Mouse (Mus musculus) E14TG2a.4 (cell line): ENCODE data around the gene Hadha.

ENCODE experiments used
- H3K27me3 ChIP-seq: 2 replicates; pipeline ENCODE4 v1.6.1; 2014; ENCODE audit warnings: low read length, control low read depth; ENCODE audit not compliant: insufficient read depth
- H3K36me3 ChIP-seq: 2 replicates; pipeline ENCODE4 v1.6.1; 2014; ENCODE audit warnings: low read length, control low read depth; ENCODE audit not compliant: insufficient read depth
- H3K4me1 ChIP-seq: replicated peaks from 2 replicates; pipeline ENCODE4 v1.6.1; 2014; ENCODE audit warnings: low read depth, low read length, control low read depth
- H3K4me3 ChIP-seq: replicated peaks from 2 replicates; pipeline ENCODE4 v1.5.1; 2014; ENCODE audit warnings: mild to moderate bottlenecking, low read length
- H3K9me3 ChIP-seq: 2 replicates; pipeline ENCODE4 v1.6.1; 2014; ENCODE audit warnings: low read length, control low read depth
- CTCF ChIP-seq: conservative IDR thresholded peaks from 2 replicates; pipeline ENCODE4 v1.5.1; 2014; ENCODE audit warnings: low read length
- NANOG ChIP-seq: IDR thresholded peaks from 2 replicates; pipeline ENCODE4 v1.6.1; 2014; ENCODE audit warnings: borderline replicate concordance, low read length, mixed read lengths
- POU5F1 ChIP-seq: IDR thresholded peaks from 2 replicates; pipeline ENCODE4 v1.6.1; 2014; ENCODE audit warnings: low read length, borderline replicate concordance

Hadha gene

GRCm38 (mm10) chr5:30154474-30155394 is at the start of gene Hadha, which contains the start of gene Hadhb:
Hadha (minus strand) TSS chr5:30155162.
Hadhb (plus strand) TSS chr5:30155248.
- no peaks in the 10 kb centered on the region for H3K27me3 ChIP-seq
- H3K36me3 ChIP-seq, result 0 out of 2 replicates have a peak, but pooled peaks cover 3% of the 10 kb centered on the region
- no peaks in the 10 kb centered on the region for H3K9me3 ChIP-seq
- peak within 1 kb of the TSS; percentile 99 for H3K4me3 ChIP-seq
- H3K4me1 ChIP-seq, result peaks cover 23% of the 10 kb centered on the region
- TF ChIP-seq POU5F1, result no peak
- TF ChIP-seq CTCF, result no peak
- TF ChIP-seq NANOG, result no peak

GRCm38 (mm10) chr5:30204441-30204840 is 49.5 kb upstream of the Hadha start:
- Histone ChIP-seq H3K4me3 (no peak overlapping the region), H3K36me3 (no peaks in the 10 kb centered on the region), H3K27me3 (peaks cover 2% of the 10 kb centered on the region; the same call in 1 of the 2 replicates), H3K9me3 (no peaks in the 10 kb centered on the region), H3K4me1 (peaks cover 28% of the 10 kb centered on the region)
- TF ChIP-seq POU5F1 (no peak), NANOG (no peak)

GRCm38 (mm10) chr5:30203216-30203885 is 48.4 kb upstream of the Hadha start:
- H3K27me3 ChIP-seq, result peaks cover 2% of the 10 kb centered on the region; the same call in 1 of the 2 replicates
- H3K9me3 ChIP-seq, result no peaks in the 10 kb centered on the region
- no peaks in the 10 kb centered on the region for H3K36me3 ChIP-seq
- peak overlapping the region; percentile 41; the same call in 1 of the 2 replicates for H3K4me3 ChIP-seq
- TF ChIP-seq NANOG (no peak), POU5F1 (no peak), CTCF (no peak)
- H3K4me1 ChIP-seq, result peaks cover 33% of the 10 kb centered on the region

- TF ChIP-seq NANOG (no peak), POU5F1 (no peak), CTCF (no peak)
- no peaks in the 10 kb centered on the region for H3K36me3 ChIP-seq
- no peak overlapping the region for H3K4me3 ChIP-seq
- H3K4me1 ChIP-seq, result peaks cover 45% of the 10 kb centered on the region
- H3K27me3 ChIP-seq, result peaks cover 2% of the 10 kb centered on the region; the same call in 1 of the 2 replicates
- H3K9me3 ChIP-seq, result no peaks in the 10 kb centered on the region
These were observed 47.3 kb upstream of the Hadha start for GRCm38 (mm10) chr5:30202221-30202620.

- H3K4me1 ChIP-seq, result peaks cover 50% of the 10 kb centered on the region
- no peak overlapping the region for H3K4me3 ChIP-seq
- H3K36me3 ChIP-seq, result no peaks in the 10 kb centered on the region
- H3K27me3 ChIP-seq, result peaks cover 2% of the 10 kb centered on the region; the same call in 1 of the 2 replicates
- H3K9me3 ChIP-seq, result no peaks in the 10 kb centered on the region
- no peak for TF ChIP-seq POU5F1
- TF ChIP-seq NANOG, result no peak
- TF ChIP-seq CTCF, result peak; percentile 26
These were observed 46.6 kb upstream of the Hadha start for GRCm38 (mm10) chr5:30201521-30201920.

GRCm38 (mm10) chr5:30198257-30198656 is 43.3 kb upstream of the Hadha start:
- TF ChIP-seq POU5F1 (no peak), CTCF (no peak), NANOG (no peak)
- no peaks in the 10 kb centered on the region for H3K9me3 ChIP-seq
- no peaks in the 10 kb centered on the region for H3K27me3 ChIP-seq
- H3K4me3 ChIP-seq, result peak overlapping the region; percentile 59
- peaks cover 43% of the 10 kb centered on the region for H3K4me1 ChIP-seq
- H3K36me3 ChIP-seq, result no peaks in the 10 kb centered on the region

GRCm38 (mm10) chr5:30195340-30195739 is 40.4 kb upstream of the Hadha start:
- Histone ChIP-seq H3K27me3 (no peaks in the 10 kb centered on the region), H3K4me3 (no peak overlapping the region), H3K4me1 (peaks cover 40% of the 10 kb centered on the region), H3K36me3 (no peaks in the 10 kb centered on the region), H3K9me3 (no peaks in the 10 kb centered on the region)
- TF ChIP-seq POU5F1 (no peak), CTCF (no peak), NANOG (no peak)

- no peak overlapping the region for H3K4me3 ChIP-seq
- H3K9me3 ChIP-seq, result no peaks in the 10 kb centered on the region
- H3K4me1 ChIP-seq, result peaks cover 25% of the 10 kb centered on the region
- no peaks in the 10 kb centered on the region for H3K27me3 ChIP-seq
- H3K36me3 ChIP-seq, result peaks cover 9% of the 10 kb centered on the region
- TF ChIP-seq POU5F1 (no peak), CTCF (peak; percentile 14; the same call in 1 of the 2 replicates), NANOG (no peak)
These were observed 37.5 kb upstream of the Hadha start for GRCm38 (mm10) chr5:30192452-30192851.
